Mouse (Mus musculus) ovary, postnatal 10 days (tissue): ENCODE results near the gene C2.
"Not testable (repeated sequence)": the region's sequence is repeated elsewhere in the genome, so short reads cannot be mapped to it uniquely, and the experiment has no call there.

ENCODE experiments used
- DNase-seq: peaks from one replicate; pipeline ENCODE4 v3.0.0; 2022; ENCODE audit warnings: low spot score

C2 gene

GRCm38 (mm10) chr17:34830776-34831175 lies 67.3 kb downstream of the C2 start:
- DNase-seq = not testable (repeated sequence)

DNA sequence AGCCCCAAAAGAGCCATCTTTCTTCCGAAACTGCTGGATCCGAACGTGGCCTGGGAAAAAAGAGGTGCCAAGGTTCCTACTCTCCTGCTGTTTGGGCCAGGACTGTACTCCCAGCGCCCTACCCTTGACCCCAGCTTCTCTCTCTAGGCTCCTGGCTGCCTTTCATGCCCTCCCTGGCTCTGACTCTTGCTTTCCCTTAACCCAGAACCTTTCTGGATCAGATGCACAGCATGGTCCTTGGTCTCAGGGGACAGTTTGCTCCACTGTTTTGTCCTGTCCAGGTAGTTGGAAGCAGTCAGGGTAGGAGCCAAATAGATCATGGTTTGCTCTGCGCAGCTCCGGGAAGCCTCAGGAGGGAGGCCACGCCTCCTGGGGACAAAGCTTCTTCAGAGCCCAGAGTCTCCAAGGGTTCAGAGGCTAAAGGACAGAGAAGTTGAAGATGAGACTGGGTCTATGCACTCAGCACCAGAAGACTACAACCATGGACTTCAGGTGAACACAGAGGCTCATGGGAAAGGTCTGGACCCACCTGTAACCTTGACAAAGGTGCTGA lies 83.2 kb downstream of the C2 start:
- no peak for DNase-seq

- DNase-seq = not testable (repeated sequence)
Measured at GRCm38 (mm10) chr17:34813747-34814146, 84.3 kb downstream of the C2 start.
